In genomic region chr12:54734307-54735131, GRCm38 (mm10) we compare ENCODE assay signal across 8 mouse cellular contexts. TPM values are rescaled to one million over a fixed set of nuclear protein-coding genes. Genes with fewer than 3 reads are reported as not detected.
A peak's percentile ranks its signal among the peaks of the same experiment; 100 is the strongest.
DNase-seq lines count a peak whose midpoint lies in the region; ATAC-seq and TF ChIP-seq lines count a peak whose summit lies in the region.
"Not testable (repeated sequence)": the region's sequence is repeated elsewhere in the genome, so short reads cannot be mapped to it uniquely, and the experiment has no call there.

No protein-coding gene starts in this region.

- H3K27me3 ChIP-seq in heart, embryonic 12.5 days (replicated peaks); intestine, postnatal 0 days (replicated peaks; ENCODE audit: control insufficient read depth, insufficient read depth, low read length); limb, embryonic 14.5 days (ENCODE audit: control insufficient read depth, insufficient read depth, low read length): not testable (repeated sequence)

- DNase-seq in adrenal gland, postnatal 25 days, result peak; percentile 17
- not testable (repeated sequence) for DNase-seq in limb, embryonic 14.5 days (ENCODE audit: low spot score)
- DNase-seq in right cerebral cortex, postnatal 14 days, result peak; percentile 30
- DNase-seq in thymus, postnatal 36 days, result peak; percentile 48 to 65

- H3K36me3 ChIP-seq in heart, embryonic 12.5 days; intestine, postnatal 0 days (ENCODE audit: control insufficient read depth, insufficient read depth); limb, embryonic 14.5 days (ENCODE audit: control insufficient read depth, insufficient read depth, low read length): not testable (repeated sequence)

- WGBS in heart, embryonic 12.5 days, result 0% methylated on average over 7 of the region's 49 CpGs
- 0% methylated on average over 5 of the region's 49 CpGs for WGBS in intestine, postnatal 0 days
- 0% methylated on average over 6 of the region's 49 CpGs for WGBS in limb, embryonic 14.5 days

- H3K27ac ChIP-seq in heart, embryonic 12.5 days (ENCODE audit: poor library complexity, severe bottlenecking); intestine, postnatal 0 days (ENCODE audit: low read depth, low read length); limb, embryonic 14.5 days (replicated peaks; ENCODE audit: low read depth, low read length): not testable (repeated sequence)

- H3K4me1 ChIP-seq in heart, embryonic 12.5 days (replicated peaks); intestine, postnatal 0 days (replicated peaks; ENCODE audit: control insufficient read depth, insufficient read depth, low read length); limb, embryonic 14.5 days (ENCODE audit: control insufficient read depth, insufficient read depth, low read length): not testable (repeated sequence)

- TF ChIP-seq CTCF in intestine, postnatal 0 days (IDR thresholded peaks at IDR 0.05; ENCODE audit: low read depth), result not testable (repeated sequence)

- not testable (repeated sequence) for H3K9me3 ChIP-seq in heart, embryonic 12.5 days (replicated peaks); intestine, postnatal 0 days (ENCODE audit: control insufficient read depth); limb, embryonic 14.5 days (ENCODE audit: control insufficient read depth, low read length)

- 0 out of 2 replicates have a peak, but pooled peaks have one; percentile 27 for TF ChIP-seq POLR2A in limb, embryonic 14.5 days (IDR thresholded peaks at IDR 0.05; ENCODE audit: borderline replicate concordance, extremely low read depth, insufficient read depth, insufficient read length)

- 0 out of 2 replicates have a peak overlapping the region, but pooled peaks have one; percentile 31 for H3K4me2 ChIP-seq in heart, embryonic 12.5 days
- H3K4me2 ChIP-seq in intestine, postnatal 0 days (replicated peaks; ENCODE audit: low read depth); limb, embryonic 14.5 days (replicated peaks; ENCODE audit: low read depth, low read length, severe bottlenecking): not testable (repeated sequence)

- H3K9ac ChIP-seq in heart, embryonic 12.5 days; intestine, postnatal 0 days (ENCODE audit: low read depth, low read length); limb, embryonic 14.5 days (ENCODE audit: low read depth, low read length, severe bottlenecking): not testable (repeated sequence)

- H3K4me3 ChIP-seq in heart, embryonic 12.5 days; intestine, postnatal 0 days (ENCODE audit: low read depth, low read length); limb, embryonic 14.5 days (replicated peaks; ENCODE audit: low read length): not testable (repeated sequence)

- ATAC-seq in erythroblast, adult 5-6 weeks (replicated peaks; ENCODE audit: low FRiP score, poor library complexity, severe bottlenecking), result peak; percentile 68
- peak; percentile 65 for ATAC-seq in heart, embryonic 12.5 days (ENCODE audit: insufficient number of reproducible peaks, low FRiP score)
- ATAC-seq in intestine, postnatal 0 days, result peak; percentile 58
- peak; percentile 59 for ATAC-seq in limb, embryonic 14.5 days (ENCODE audit: low FRiP score, low read depth)
- ATAC-seq in megakaryocyte, adult 5-6 weeks (ENCODE audit: poor library complexity, severe bottlenecking), result peak; percentile 33

RNA-seq across cellular contexts. Expression of gene Eapp, which starts 38.8 kb away (rescaled TPM):
- 41.3 and 41.6 TPM in 2 replicates for total RNA-seq in adrenal gland, postnatal 25 days (2021)
- 13.6 and 16.1 TPM in 2 replicates for total RNA-seq in erythroblast, adult 5-6 weeks (2015; ENCODE audit: low replicate concordance)
- 34.8 and 40.4 TPM in 2 replicates for total RNA-seq in erythroblast, adult 5-6 weeks (2017; ENCODE audit: low replicate concordance)
- polyA plus RNA-seq in heart, embryonic 12.5 days (2016; fragmentation: Nextera tagmentation; extraction: Ambion mirVana), result 45.4 and 49.9 TPM in 2 replicates
- polyA plus RNA-seq in intestine, postnatal 0 days (2015; fragmentation: Nextera tagmentation; extraction: Ambion mirVana), result 93.6 and 94.1 TPM in 2 replicates
- polyA plus RNA-seq in limb, embryonic 14.5 days (2012; rRNA removed), result 13.2 and 19.5 TPM in 2 replicates
- polyA plus RNA-seq in limb, embryonic 14.5 days (2014; fragmentation: Nextera tagmentation; extraction: Ambion mirVana), result 64.3 and 68.7 TPM in 2 replicates
- total RNA-seq in megakaryocyte, adult 5-6 weeks (2015), result 48.6 and 68.4 TPM in 2 replicates
- total RNA-seq in megakaryocyte, adult 5-6 weeks (2017), result 71.0 and 86.9 TPM in 2 replicates
